Mouse (Mus musculus) testis, adult 2 months (tissue): ENCODE measurements around the gene Olfr448.

Experiments used
- CTCF ChIP-seq: fragments of 200-500 bp; IDR thresholded peaks from 2 replicates; pipeline ENCODE4 v1.5.1; 2012; ENCODE audit warnings: low read depth, mild to moderate bottlenecking, inconsistent platforms, low read length, moderate library complexity; ENCODE audit not compliant: control insufficient read depth, insufficient read depth, insufficient replicate concordance
- POLR2A ChIP-seq: fragments of 200-500 bp; IDR thresholded peaks from 2 replicates; pipeline ENCODE4 v1.6.1; 2012; ENCODE audit warnings: low read depth, mild to moderate bottlenecking, inconsistent platforms, low read length, moderate library complexity; ENCODE audit not compliant: control insufficient read depth

DNA sequence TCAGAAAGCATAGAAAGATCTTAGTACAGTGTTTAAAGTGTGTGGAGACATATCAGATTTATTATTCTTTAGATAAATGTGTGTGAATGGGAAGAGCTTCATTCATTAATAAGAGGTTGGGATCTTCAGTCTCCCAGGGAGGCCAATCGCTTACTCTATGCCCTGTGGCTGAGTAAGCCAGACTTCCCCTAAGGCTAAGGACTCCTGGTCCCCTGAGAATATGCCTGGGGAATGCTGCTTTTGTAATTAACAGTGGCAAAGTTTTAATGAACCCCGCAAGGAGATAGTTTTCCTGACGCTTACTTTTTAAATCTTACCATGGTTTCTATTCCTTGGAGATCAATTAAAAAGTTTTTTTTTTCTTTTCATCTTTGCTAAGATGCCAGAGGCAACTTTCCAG is 20.5 kb upstream of the Olfr448 start:
- no peak for TF ChIP-seq POLR2A
- TF ChIP-seq CTCF, result no peak
